Comparison of ENCODE assay signal across 8 mouse cellular contexts in genomic region chr11:88142362-88142761, GRCm38 (mm10). TPM values are rescaled to one million over a fixed set of nuclear protein-coding genes. Genes with fewer than 3 reads are reported as not detected.
DNase-seq lines count a peak whose midpoint lies in the region; ATAC-seq and TF ChIP-seq lines count a peak whose summit lies in the region.

No protein-coding gene starts in this region.

- peak; percentile 93 for DNase-seq in heart, adult 11 months
- no peak for DNase-seq in heart, postnatal 14 days
- DNase-seq in hindbrain, postnatal 0 days (ENCODE audit: low spot score), result peak; percentile 40
- DNase-seq in thymus, postnatal 0 days (ENCODE audit: low spot score), result no peak
- no peak for DNase-seq in T-cell, adult 2 months (ENCODE audit: low spot score)

- H3K9me3 ChIP-seq in embryonic facial prominence, embryonic 12.5 days, result 0 out of 2 replicates have a peak, but pooled peaks cover 2% of the 10 kb centered on the region
- no peaks in the 10 kb centered on the region for H3K9me3 ChIP-seq in hindbrain, postnatal 0 days (ENCODE audit: low read length)
- H3K9me3 ChIP-seq in neural tube, embryonic 12.5 days, result no peaks in the 10 kb centered on the region

- no peak for TF ChIP-seq CTCF in hindbrain, postnatal 0 days (IDR thresholded peaks at IDR 0.05; ENCODE audit: low read depth)

- no peak overlapping the region for H3K9ac ChIP-seq in embryonic facial prominence, embryonic 12.5 days
- H3K9ac ChIP-seq in hindbrain, postnatal 0 days (replicated peaks; ENCODE audit: low read length), result no peak overlapping the region
- H3K9ac ChIP-seq in neural tube, embryonic 12.5 days, result no peak overlapping the region

- peaks cover 44% of the 10 kb centered on the region for H3K4me1 ChIP-seq in embryonic facial prominence, embryonic 12.5 days
- peaks cover 33% of the 10 kb centered on the region for H3K4me1 ChIP-seq in hindbrain, postnatal 0 days (ENCODE audit: insufficient read depth, low read length)
- peaks cover 82% of the 10 kb centered on the region for H3K4me1 ChIP-seq in neural tube, embryonic 12.5 days

- no peak overlapping the region for H3K4me2 ChIP-seq in embryonic facial prominence, embryonic 12.5 days (replicated peaks)
- no peak overlapping the region for H3K4me2 ChIP-seq in hindbrain, postnatal 0 days (ENCODE audit: low read depth, low read length)
- peak overlapping the region; percentile 33 for H3K4me2 ChIP-seq in neural tube, embryonic 12.5 days (replicated peaks)

- WGBS in embryonic facial prominence, embryonic 12.5 days, result 72% methylated on average over 8 of the region's 8 CpGs
- WGBS in hindbrain, postnatal 0 days, result 27% methylated on average over 8 of the region's 8 CpGs
- 12% methylated on average over 8 of the region's 8 CpGs for WGBS in neural tube, embryonic 12.5 days

- intact Hi-C loops in heart, postnatal 14 days (cut with DNase I), result no loop called here

- no peak for ATAC-seq in embryonic facial prominence, embryonic 12.5 days (ENCODE audit: insufficient number of reproducible peaks, insufficient read depth, low FRiP score, low TSS enrichment)
- ATAC-seq in hindbrain, postnatal 0 days, result no peak
- peak; percentile 49; the same call in 1 of the 2 replicates for ATAC-seq in neural tube, embryonic 12.5 days (ENCODE audit: low FRiP score, low read depth)
- no peak for ATAC-seq in activated CD4-positive, CD25-positive, alpha-beta regulatory T cell, adult 4 months

- H3K27me3 ChIP-seq in embryonic facial prominence, embryonic 12.5 days, result no peaks in the 10 kb centered on the region
- H3K27me3 ChIP-seq in hindbrain, postnatal 0 days (ENCODE audit: insufficient read depth, low read length), result no peaks in the 10 kb centered on the region
- H3K27me3 ChIP-seq in neural tube, embryonic 12.5 days (replicated peaks), result no peaks in the 10 kb centered on the region

- H3K4me3 ChIP-seq in embryonic facial prominence, embryonic 12.5 days, result no peak overlapping the region
- no peak overlapping the region for H3K4me3 ChIP-seq in hindbrain, postnatal 0 days (ENCODE audit: low read length)
- H3K4me3 ChIP-seq in neural tube, embryonic 12.5 days, result no peak overlapping the region

- H3K27ac ChIP-seq in embryonic facial prominence, embryonic 12.5 days, result peak overlapping the region; percentile 48; the same call in 1 of the 2 replicates
- H3K27ac ChIP-seq in hindbrain, postnatal 0 days, result peak overlapping the region; percentile 56
- peak overlapping the region; percentile 62 for H3K27ac ChIP-seq in neural tube, embryonic 12.5 days

- peaks cover 3% of the 10 kb centered on the region for H3K36me3 ChIP-seq in embryonic facial prominence, embryonic 12.5 days
- no peaks in the 10 kb centered on the region for H3K36me3 ChIP-seq in hindbrain, postnatal 0 days (ENCODE audit: insufficient read depth, low read length)
- peaks cover 3% of the 10 kb centered on the region for H3K36me3 ChIP-seq in neural tube, embryonic 12.5 days

RNA-seq across cellular contexts. Expression of gene Cuedc1, which starts 44.5 kb away (rescaled TPM):
- 10 to 100 TPM; 47.9 to 55.6 TPM for total RNA-seq in heart, postnatal 14 days (2021)
- polyA plus RNA-seq in embryonic facial prominence, embryonic 12.5 days (2016; fragmentation: Nextera tagmentation; extraction: Ambion mirVana), result 36.4 and 42.0 TPM in 2 replicates
- total RNA-seq in hindbrain, postnatal 0 days (2014; rRNA removed), result 33.6 and 44.6 TPM in 2 replicates
- polyA plus RNA-seq in hindbrain, postnatal 0 days (2015; fragmentation: Nextera tagmentation; extraction: Ambion mirVana), result 35.8 and 40.9 TPM in 2 replicates
- 50.2 and 50.7 TPM in 2 replicates for polyA plus RNA-seq in neural tube, embryonic 12.5 days (2016; fragmentation: Nextera tagmentation; extraction: Ambion mirVana)
- polyA plus RNA-seq in thymus, postnatal 0 days (2015; fragmentation: Nextera tagmentation; extraction: Ambion mirVana), result 10.7 and 11.4 TPM in 2 replicates
- 1 to 10 TPM; 5.4 to 5.8 TPM for polyA plus RNA-seq in activated CD4-positive, CD25-positive, alpha-beta regulatory T cell, adult 4 months (2017; shearing (Covaris generic))

Comparison
In these comparisons a context has a peak if more than half of its experiments do, and no peak if none do; other contexts are left out.
1. DNase-seq: peak in heart, adult 11 months (single experiment) and hindbrain, postnatal 0 days (single experiment); none in heart, postnatal 14 days (0 of 2), thymus, postnatal 0 days (single experiment) and T-cell, adult 2 months (single experiment).
2. Peak in every context shown above with its lines, with median percentiles within 50 percentile points of each other: H3K27ac ChIP-seq.